Mouse (Mus musculus) spleen, adult 2 months (tissue): ENCODE measurements around the gene Macrod2.

Experiments
- CTCF ChIP-seq: fragments of 200-500 bp; IDR thresholded peaks from 2 replicates; pipeline ENCODE4 v1.5.1; 2011; ENCODE audit warnings: mild to moderate bottlenecking, inconsistent platforms; ENCODE audit not compliant: insufficient read depth, insufficient read length, insufficient replicate concordance; ENCODE audit errors: extremely low read depth
- POLR2A ChIP-seq: fragments of 200-500 bp; IDR thresholded peaks from 2 replicates; pipeline ENCODE4 v1.6.1; 2011; ENCODE audit warnings: low read depth, low read length, inconsistent platforms

- TF ChIP-seq CTCF = no peak
- no peak for TF ChIP-seq POLR2A
Measured at GRCm38 (mm10) chr2:140905331-140905730, 510.2 kb downstream of the Macrod2 start.
